Mouse (Mus musculus) liver, embryonic 12.5 days (tissue): Measurements from ENCODE around the gene Sidt2. TPM values are rescaled to one million over a fixed set of nuclear protein-coding genes. Genes with fewer than 3 reads are reported as not detected.

Experiments used
- ATAC-seq: fragments of 200-750 bp; cut with Nextera tagmentation; 2 replicates; pipeline ENCODE4 v1.8.0; 2017; ENCODE audit warnings: moderate number of reproducible peaks, mild to moderate bottlenecking, moderate library complexity
- H3K27ac ChIP-seq: fragments of 300-500 bp; sonication (generic); 2 replicates; pipeline ENCODE4 v1.5.1; 2016; ENCODE audit warnings: mild to moderate bottlenecking
- H3K27me3 ChIP-seq: fragments of 300-500 bp; sonication (generic); replicated peaks from 2 replicates; pipeline ENCODE4 v1.6.1; 2016; ENCODE audit warnings: mild to moderate bottlenecking, moderate library complexity
- H3K36me3 ChIP-seq: fragments of 300-500 bp; sonication (generic); 2 replicates; pipeline ENCODE4 v1.6.1; 2016; ENCODE audit warnings: mild to moderate bottlenecking, moderate library complexity
- H3K4me1 ChIP-seq: fragments of 300-500 bp; sonication (generic); 2 replicates; pipeline ENCODE4 v1.6.1; 2016
- H3K4me2 ChIP-seq: fragments of 300-500 bp; sonication (generic); 2 replicates; pipeline ENCODE4 v1.6.1; 2016; ENCODE audit warnings: mild to moderate bottlenecking, moderate library complexity
- H3K4me3 ChIP-seq: fragments of 300-500 bp; sonication (generic); 2 replicates; pipeline ENCODE4 v1.5.1; 2016; ENCODE audit warnings: mild to moderate bottlenecking, moderate library complexity
- H3K9ac ChIP-seq: fragments of 300-500 bp; sonication (generic); 2 replicates; pipeline ENCODE4 v1.6.1; 2016; ENCODE audit warnings: mild to moderate bottlenecking, moderate library complexity
- H3K9me3 ChIP-seq: fragments of 300-500 bp; sonication (generic); replicated peaks from 2 replicates; pipeline ENCODE4 v1.6.1; 2016; ENCODE audit warnings: mild to moderate bottlenecking, moderate library complexity
- WGBS: fragments of 180-500 bp; shearing (Covaris S2); methylation state at CpG from one replicate; pipeline ENCODE4 v1.1.7; 2016; ENCODE audit not compliant: insufficient replicate concordance; 5-methylcytosine and 5-hydroxymethylcytosine counted together
- microRNA-seq: library from miRNA; unstranded; fragments of <30 nt; microRNA quantifications from one replicate; pipeline ENCODE4, GENCODE M21; 2017
- polyA plus RNA-seq: library from polyadenylated mRNA; unstranded; fragments of >200 nt; fragmentation: Nextera tagmentation; extraction: Ambion mirVana; gene quantifications from 2 replicates; pipeline ENCODE4 v1.2.1, GENCODE M21; 2016

The Sidt2 gene
- polyA plus RNA-seq, 1 experiment from 2014 or later, result 31.5 TPM

DNA sequence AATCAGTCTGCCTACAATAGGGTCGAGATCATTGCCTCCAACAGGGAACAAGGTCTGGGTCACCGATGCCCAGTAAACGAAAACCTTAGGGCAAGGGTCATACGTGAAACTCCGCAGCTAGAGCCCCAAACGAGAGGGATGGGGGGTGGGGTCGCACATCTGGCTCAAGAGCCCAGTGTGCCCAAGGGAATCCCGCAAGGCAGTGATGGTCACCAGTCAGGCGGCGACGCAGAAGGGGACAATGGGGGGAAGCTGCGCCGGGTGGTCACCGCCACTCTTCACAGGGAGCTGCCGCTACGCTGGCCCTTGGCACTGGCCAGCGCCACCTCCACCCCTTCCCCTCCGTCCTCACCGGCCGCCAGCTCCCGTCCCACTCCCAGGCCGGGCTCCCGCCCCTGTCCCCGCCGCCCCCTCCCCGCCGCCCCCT, 49.2 kb downstream of the Sidt2 start:
- peak overlapping the region; percentile 98 for H3K27ac ChIP-seq
- H3K4me2 ChIP-seq, result peak overlapping the region; percentile 92
- WGBS, result 2% methylated on average over 22 of the region's 27 CpGs
- no peaks in the 10 kb centered on the region for H3K27me3 ChIP-seq
- peak; percentile 28 for ATAC-seq
- H3K4me1 ChIP-seq, result peaks cover 27% of the 10 kb centered on the region
- H3K9ac ChIP-seq, result peak overlapping the region; percentile 98
- H3K36me3 ChIP-seq, result peaks cover 47% of the 10 kb centered on the region
- H3K9me3 ChIP-seq, result no peaks in the 10 kb centered on the region
- H3K4me3 ChIP-seq, result peak overlapping the region; percentile 99

DNA sequence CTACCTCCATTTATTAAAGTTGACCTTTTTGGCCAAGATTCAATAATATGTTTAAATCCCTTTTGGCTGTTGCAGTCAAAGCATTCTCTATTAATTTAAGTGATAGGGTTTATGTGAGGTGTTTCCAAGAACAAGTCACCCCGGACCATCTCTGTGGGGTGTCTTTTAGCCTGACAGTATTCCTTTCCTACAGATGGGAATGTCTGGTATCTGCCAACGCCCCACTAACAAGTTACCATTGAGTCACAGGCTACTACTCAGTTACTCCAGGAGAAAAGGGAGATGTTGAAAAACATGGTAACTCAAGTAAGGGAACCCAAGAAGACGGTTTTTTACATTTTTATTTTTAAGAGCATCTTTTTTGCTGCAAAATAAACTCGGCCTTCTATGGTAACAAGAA, 49.9 kb downstream of the Sidt2 start:
- Histone ChIP-seq H3K27ac (no peak overlapping the region), H3K4me2 (peak overlapping the region; percentile 92), H3K27me3 (no peaks in the 10 kb centered on the region), H3K4me1 (peaks cover 27% of the 10 kb centered on the region), H3K9me3 (no peaks in the 10 kb centered on the region), H3K4me3 (peak overlapping the region; percentile 99), H3K36me3 (peaks cover 44% of the 10 kb centered on the region), H3K9ac (peak overlapping the region; percentile 98)
- ATAC-seq, result no peak
- WGBS, result 70% methylated on average over 4 of the region's 4 CpGs

DNA sequence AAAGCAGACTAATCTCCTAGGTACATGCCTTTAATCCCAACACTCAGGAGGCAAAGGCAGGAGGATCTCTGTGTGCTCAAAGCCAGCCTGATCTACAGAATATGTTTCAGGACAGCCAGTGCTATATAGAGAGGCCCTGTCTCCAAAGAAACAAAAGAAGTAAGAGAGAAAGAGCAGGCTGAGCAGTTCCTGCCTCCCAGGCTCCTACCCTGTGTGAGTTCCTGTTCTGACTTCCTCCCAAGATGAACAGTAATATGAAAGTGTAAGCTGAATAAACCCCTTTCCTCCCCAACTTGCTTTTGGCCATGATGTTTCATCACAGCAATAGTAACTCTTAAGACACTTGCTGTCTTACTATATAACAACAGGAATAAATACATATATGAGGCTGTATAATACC, 61.4 kb downstream of the Sidt2 start:
- H3K27me3 ChIP-seq, result no peaks in the 10 kb centered on the region
- H3K9me3 ChIP-seq, result no peaks in the 10 kb centered on the region
- peaks cover 95% of the 10 kb centered on the region for H3K36me3 ChIP-seq
- no peak overlapping the region for H3K9ac ChIP-seq
- no peaks in the 10 kb centered on the region for H3K4me1 ChIP-seq
- no peak for ATAC-seq
- no peak overlapping the region for H3K4me2 ChIP-seq
- no peak overlapping the region for H3K4me3 ChIP-seq
- no peak overlapping the region for H3K27ac ChIP-seq

Small RNA genes within 50 kb of the gene (microRNA-seq; reads per million reads assigned to microRNA genes)
- not detected for gene Mir7087

Other genes with a start within 250 kb of the Sidt2 start
- gene Cep164, start 126.6 kb downstream of the Sidt2 start, polyA plus RNA-seq, result 6.2 and 8.2 TPM in 2 replicates
- gene Bace1, start 116.7 kb downstream of the Sidt2 start, polyA plus RNA-seq, result 9.0 and 9.4 TPM in 2 replicates
- 9.8 and 10.6 TPM in 2 replicates for gene Pcsk7, start 48.8 kb downstream of the Sidt2 start, polyA plus RNA-seq
- gene Rnf214, start 48.3 kb downstream of the Sidt2 start, polyA plus RNA-seq, result 17.5 and 24.0 TPM in 2 replicates
- 9.2 and 11.0 TPM in 2 replicates for gene Tagln, start 19.2 kb downstream of the Sidt2 start, polyA plus RNA-seq
- 118 and 125 TPM in 2 replicates for gene Pafah1b2, start 57.4 kb upstream of the Sidt2 start, polyA plus RNA-seq
- 6.8 and 7.1 TPM in 2 replicates for gene Sik3, start 57.6 kb upstream of the Sidt2 start, polyA plus RNA-seq